Mouse (Mus musculus): ENCODE results near the gene Pik3r5. TPM values are rescaled to one million over a fixed set of nuclear protein-coding genes. Genes with fewer than 3 reads are reported as not detected.

Gene Pik3r5
- total and polyA plus RNA-seq, 2 experiments from 2014 or later, result 0.52 to 1.0 TPM

DNA sequence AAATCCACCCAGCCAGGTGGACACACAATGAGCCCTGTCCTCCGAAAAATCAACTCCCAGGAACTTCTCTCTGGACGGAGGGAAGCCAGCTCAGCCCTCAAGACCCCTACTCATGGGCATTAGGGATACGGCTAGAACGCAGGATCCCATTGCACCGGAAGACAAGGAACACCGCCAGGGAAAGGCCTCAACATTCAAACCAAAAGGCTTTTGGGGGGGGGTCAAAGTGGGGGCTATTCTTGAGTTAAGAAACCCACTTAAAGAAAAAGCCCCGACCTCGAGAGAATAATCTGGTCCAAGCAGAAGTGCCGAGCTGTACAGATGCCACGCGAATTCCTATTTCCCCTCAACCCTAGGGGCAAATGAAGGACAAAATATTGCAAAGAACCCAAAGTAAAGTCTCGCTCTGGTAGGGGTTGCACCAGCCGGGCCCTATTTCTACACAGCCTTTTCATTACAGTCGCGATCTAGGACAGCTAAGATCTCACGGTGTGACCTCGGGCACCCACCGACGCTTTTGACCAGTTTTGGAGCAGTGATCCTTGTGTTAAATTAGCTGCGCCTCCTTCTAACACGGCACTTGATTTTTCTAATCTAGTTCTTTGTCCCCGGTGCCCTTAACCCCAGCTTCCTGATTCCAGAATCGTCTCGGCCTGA, 32.9 kb upstream of the Pik3r5 start:
- no peak for TF ChIP-seq CTCF (IDR thresholded peaks at IDR 0.05)
- Histone ChIP-seq H3K27ac (ENCODE audit: low read depth, low read length) (no peak overlapping the region), H3K4me1 (ENCODE audit: insufficient read depth, low read length) (no peaks in the 10 kb centered on the region), H3K36me3 (ENCODE audit: insufficient read depth, low read length) (no peaks in the 10 kb centered on the region), H3K4me3 (ENCODE audit: low read depth, low read length) (peak overlapping the region; percentile 48), H3K9me3 (ENCODE audit: low read length) (no peaks in the 10 kb centered on the region), H3K9ac (replicated peaks; ENCODE audit: low read length, poor library complexity, severe bottlenecking) (no peak overlapping the region), H3K4me2 (ENCODE audit: low read depth, low read length, poor library complexity, severe bottlenecking) (peak overlapping the region; percentile 77), H3K27me3 (ENCODE audit: insufficient read depth, low read length) (peaks cover 57% of the 10 kb centered on the region; the same call in 1 of the 2 replicates)
- no peak for DNase-seq (ENCODE audit: low spot score)
- ATAC-seq (ENCODE audit: low FRiP score), result no peak
- WGBS, result 9% methylated on average over 24 of the region's 24 CpGs

DNA sequence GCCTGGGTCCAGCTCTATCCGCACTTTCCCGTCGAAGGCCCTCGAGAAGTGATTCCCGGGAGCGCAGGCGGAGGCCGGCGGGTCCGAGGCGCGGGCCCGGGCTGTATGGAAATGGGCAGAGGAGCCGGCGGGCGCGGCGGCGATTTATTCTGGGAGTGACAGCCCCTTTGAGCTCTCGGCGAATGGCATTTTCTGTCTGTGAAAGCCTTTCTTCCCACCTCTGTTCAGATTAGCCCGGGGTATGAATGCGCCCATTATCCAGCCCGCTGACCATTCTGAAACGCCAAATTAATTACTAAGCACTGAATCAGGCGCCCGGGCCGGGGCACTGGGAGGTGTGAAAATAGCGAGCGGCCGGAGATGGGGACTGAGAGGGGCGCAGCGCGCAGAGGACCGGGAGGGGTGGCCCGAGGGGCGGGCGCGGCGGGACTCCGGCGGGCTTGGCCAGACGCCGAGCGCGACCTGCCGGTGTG, 32.3 kb upstream of the Pik3r5 start:
- Histone ChIP-seq H3K4me2 (ENCODE audit: low read depth, low read length, poor library complexity, severe bottlenecking) (peak overlapping the region; percentile 77), H3K9me3 (ENCODE audit: low read length) (no peaks in the 10 kb centered on the region), H3K9ac (replicated peaks; ENCODE audit: low read length, poor library complexity, severe bottlenecking) (peak overlapping the region; percentile 42; the same call in 1 of the 2 replicates), H3K27ac (ENCODE audit: low read depth, low read length) (no peak overlapping the region), H3K4me1 (ENCODE audit: insufficient read depth, low read length) (no peaks in the 10 kb centered on the region), H3K36me3 (ENCODE audit: insufficient read depth, low read length) (no peaks in the 10 kb centered on the region), H3K27me3 (ENCODE audit: insufficient read depth, low read length) (peaks cover 55% of the 10 kb centered on the region; the same call in 1 of the 2 replicates), H3K4me3 (ENCODE audit: low read depth, low read length) (peak overlapping the region; percentile 48)
- peak; percentile 66 for DNase-seq (ENCODE audit: low spot score)
- no peak for TF ChIP-seq CTCF (IDR thresholded peaks at IDR 0.05)
- peak; percentile 47 for ATAC-seq (ENCODE audit: low FRiP score)
- WGBS, result under 1% methylated on average over 40 of the region's 47 CpGs

DNA sequence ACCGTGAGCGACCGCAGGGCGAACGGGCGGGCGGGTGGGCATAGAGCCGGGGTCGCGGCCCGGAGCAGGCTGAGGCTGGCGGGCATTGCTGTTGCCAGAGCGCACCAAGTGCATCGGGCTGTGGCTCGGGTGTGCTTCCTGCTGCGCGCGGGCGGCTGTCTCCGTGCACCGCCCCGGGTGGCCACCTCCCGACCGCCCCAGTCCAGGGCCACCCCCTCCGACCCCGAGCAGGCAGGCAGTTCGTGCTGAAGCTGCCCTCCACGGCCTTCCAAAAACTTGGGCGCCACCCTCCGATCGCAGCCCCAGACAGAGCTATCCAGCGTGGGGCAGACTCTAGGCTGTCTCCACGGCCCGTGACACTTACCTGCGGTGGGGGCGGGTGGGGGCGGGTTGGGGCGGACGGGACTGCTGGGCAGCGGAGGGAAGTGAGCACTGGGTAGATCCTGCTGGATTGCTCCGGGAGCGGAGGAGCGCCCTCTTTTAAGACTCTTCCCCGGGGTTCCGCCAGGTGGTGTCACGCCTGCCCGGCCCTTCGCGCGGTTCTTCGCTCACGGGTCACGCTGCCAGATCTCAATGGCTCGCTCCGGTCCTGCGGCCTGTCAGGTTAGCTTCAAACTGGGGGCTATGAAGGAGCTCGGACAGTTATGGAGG, 31.8 kb upstream of the Pik3r5 start:
- DNase-seq (ENCODE audit: low spot score) (no peak), ATAC-seq (ENCODE audit: low FRiP score) (peak; percentile 41; the same call in 1 of the 2 replicates)
- Histone ChIP-seq H3K4me1 (ENCODE audit: insufficient read depth, low read length) (no peaks in the 10 kb centered on the region), H3K36me3 (ENCODE audit: insufficient read depth, low read length) (no peaks in the 10 kb centered on the region), H3K9ac (replicated peaks; ENCODE audit: low read length, poor library complexity, severe bottlenecking) (peak overlapping the region; percentile 42; the same call in 1 of the 2 replicates), H3K27me3 (ENCODE audit: insufficient read depth, low read length) (peaks cover 55% of the 10 kb centered on the region; the same call in 1 of the 2 replicates), H3K27ac (ENCODE audit: low read depth, low read length) (no peak overlapping the region), H3K4me3 (ENCODE audit: low read depth, low read length) (peak overlapping the region; percentile 48), H3K4me2 (ENCODE audit: low read depth, low read length, poor library complexity, severe bottlenecking) (peak overlapping the region; percentile 77), H3K9me3 (ENCODE audit: low read length) (no peaks in the 10 kb centered on the region)
- peak; percentile 46 for TF ChIP-seq CTCF (IDR thresholded peaks at IDR 0.05)
- 2% methylated on average over 52 of the region's 57 CpGs for WGBS

DNA sequence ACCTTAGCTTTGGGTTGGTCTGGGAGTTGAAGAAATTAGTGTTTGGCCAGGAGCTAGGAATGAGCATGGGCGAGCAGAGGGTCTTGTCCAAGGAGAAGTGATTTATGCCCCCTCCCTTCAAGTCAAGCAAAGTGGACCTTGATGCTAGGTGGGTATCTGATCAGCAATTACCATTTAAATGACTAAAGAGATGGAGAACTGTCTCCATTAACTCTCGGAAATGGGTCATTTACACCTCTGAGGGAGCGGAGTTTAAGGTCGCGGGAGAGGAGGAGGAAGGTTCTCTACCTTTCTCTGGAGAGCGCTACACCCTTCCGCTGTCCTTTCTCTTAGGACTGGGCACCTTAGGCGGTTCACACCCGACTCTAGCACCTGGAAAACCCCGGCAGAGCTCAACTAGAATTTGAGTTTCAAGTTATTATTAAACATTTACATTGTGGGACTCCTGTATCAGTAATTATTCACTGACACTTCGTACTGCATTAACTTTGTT, 31.1 kb upstream of the Pik3r5 start, which contains the start of gene Ntn1:
Gene Ntn1 (minus strand): TSS at position 97 of the 493 bp plus-strand sequence.
- DNase-seq (ENCODE audit: low spot score), result no peak
- Histone ChIP-seq H3K4me1 (ENCODE audit: insufficient read depth, low read length) (no peaks in the 10 kb centered on the region), H3K4me3 (ENCODE audit: low read depth, low read length) (peak within 1 kb of the TSS; percentile 48), H3K36me3 (ENCODE audit: insufficient read depth, low read length) (no peaks in the 10 kb centered on the region), H3K9me3 (ENCODE audit: low read length) (no peaks in the 10 kb centered on the region), H3K27me3 (ENCODE audit: insufficient read depth, low read length) (peaks cover 51% of the 10 kb centered on the region; the same call in 1 of the 2 replicates), H3K4me2 (ENCODE audit: low read depth, low read length, poor library complexity, severe bottlenecking) (peak within 1 kb of the TSS; percentile 77), H3K27ac (ENCODE audit: low read depth, low read length) (no peak within 1 kb of the TSS), H3K9ac (replicated peaks; ENCODE audit: low read length, poor library complexity, severe bottlenecking) (peak within 1 kb of the TSS; percentile 42; the same call in 1 of the 2 replicates)
- no peak for ATAC-seq (ENCODE audit: low FRiP score)
- 14% methylated on average over 11 of the region's 11 CpGs for WGBS
- TF ChIP-seq CTCF (IDR thresholded peaks at IDR 0.05), result no peak

DNA sequence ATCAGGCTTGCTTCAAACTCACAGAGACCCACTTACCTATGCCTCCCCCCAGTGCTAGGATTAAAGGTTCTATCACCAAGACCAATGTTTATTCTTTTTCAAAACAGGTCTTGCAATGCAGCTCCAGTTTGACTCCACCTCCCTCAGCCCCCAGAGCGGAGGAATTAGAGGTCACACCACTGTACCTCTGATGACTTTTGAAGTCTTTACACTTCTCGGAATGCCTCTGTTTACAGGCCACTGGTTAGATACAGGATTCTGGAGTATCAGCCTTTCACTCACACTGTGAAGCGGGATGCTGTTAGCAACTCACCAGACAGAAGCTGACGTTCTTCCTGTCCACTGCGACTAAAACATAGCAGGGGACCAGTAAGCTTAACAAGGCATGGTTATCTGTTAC, 30.5 kb upstream of the Pik3r5 start:
- no peak for TF ChIP-seq CTCF (IDR thresholded peaks at IDR 0.05)
- WGBS, result 34% methylated on average over 5 of the region's 5 CpGs
- H3K4me2 ChIP-seq (ENCODE audit: low read depth, low read length, poor library complexity, severe bottlenecking), result no peak overlapping the region
- peaks cover 48% of the 10 kb centered on the region; the same call in 1 of the 2 replicates for H3K27me3 ChIP-seq (ENCODE audit: insufficient read depth, low read length)
- no peak overlapping the region for H3K4me3 ChIP-seq (ENCODE audit: low read depth, low read length)
- no peak for DNase-seq (ENCODE audit: low spot score)
- H3K4me1 ChIP-seq (ENCODE audit: insufficient read depth, low read length), result no peaks in the 10 kb centered on the region
- no peak overlapping the region for H3K27ac ChIP-seq (ENCODE audit: low read depth, low read length)
- H3K9ac ChIP-seq (replicated peaks; ENCODE audit: low read length, poor library complexity, severe bottlenecking), result no peak overlapping the region
- H3K36me3 ChIP-seq (ENCODE audit: insufficient read depth, low read length), result no peaks in the 10 kb centered on the region
- no peak for ATAC-seq (ENCODE audit: low FRiP score)
- H3K9me3 ChIP-seq (ENCODE audit: low read length), result no peaks in the 10 kb centered on the region

DNA sequence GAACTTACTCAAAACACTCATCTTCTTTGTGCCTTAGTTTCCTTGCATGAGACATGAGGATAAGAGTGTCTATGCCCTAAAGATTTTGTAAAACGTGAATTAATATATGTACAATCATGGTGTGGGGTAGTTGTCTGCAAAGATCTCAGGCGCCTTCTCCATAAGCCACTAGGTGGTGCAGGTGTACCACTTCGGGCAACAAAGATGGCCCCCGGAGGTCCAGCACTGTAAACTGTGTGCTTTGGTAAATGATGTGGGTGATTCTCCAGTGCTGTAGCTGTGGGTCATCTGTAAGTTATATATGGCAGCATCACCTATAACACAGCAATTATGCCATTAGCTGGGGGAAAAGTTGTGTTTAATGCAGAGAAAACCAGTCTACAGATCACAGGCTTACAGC, 27.7 kb upstream of the Pik3r5 start:
- Histone ChIP-seq H3K4me2 (ENCODE audit: low read depth, low read length, poor library complexity, severe bottlenecking) (no peak overlapping the region), H3K4me3 (ENCODE audit: low read depth, low read length) (no peak overlapping the region), H3K27ac (ENCODE audit: low read depth, low read length) (no peak overlapping the region), H3K27me3 (ENCODE audit: insufficient read depth, low read length) (peaks cover 32% of the 10 kb centered on the region), H3K36me3 (ENCODE audit: insufficient read depth, low read length) (no peaks in the 10 kb centered on the region), H3K9me3 (ENCODE audit: low read length) (no peaks in the 10 kb centered on the region), H3K9ac (replicated peaks; ENCODE audit: low read length, poor library complexity, severe bottlenecking) (no peak overlapping the region), H3K4me1 (ENCODE audit: insufficient read depth, low read length) (no peaks in the 10 kb centered on the region)
- no peak for ATAC-seq (ENCODE audit: low FRiP score)
- DNase-seq (ENCODE audit: low spot score), result no peak
- WGBS, result 63% methylated on average over 4 of the region's 4 CpGs
- peak; percentile 42; the same call in 1 of the 2 replicates for TF ChIP-seq CTCF (IDR thresholded peaks at IDR 0.05)
